Mouse (Mus musculus) intestine, embryonic 15.5 days (tissue): ENCODE results near the gene B4galnt1. TPM values are rescaled to one million over a fixed set of nuclear protein-coding genes. Genes with fewer than 3 reads are reported as not detected.
"Not testable (repeated sequence)": the region's sequence is repeated elsewhere in the genome, so short reads cannot be mapped to it uniquely, and the experiment has no call there.

Experiments used
- ATAC-seq: fragments of 200-750 bp; cut with Nextera tagmentation; 2 replicates; pipeline ENCODE4 v1.8.0; 2017; ENCODE audit warnings: moderate TSS enrichment, moderate library complexity
- H3K27ac ChIP-seq: fragments of 300-500 bp; sonication (generic); 2 replicates; pipeline ENCODE4 v1.5.1; 2015; ENCODE audit warnings: mild to moderate bottlenecking, inconsistent platforms
- H3K27me3 ChIP-seq: fragments of 300-500 bp; sonication (generic); replicated peaks from 2 replicates; pipeline ENCODE4 v1.6.1; 2015; ENCODE audit warnings: inconsistent platforms
- H3K36me3 ChIP-seq: fragments of 300-500 bp; sonication (generic); 2 replicates; pipeline ENCODE4 v1.6.1; 2015; ENCODE audit warnings: inconsistent platforms
- H3K4me1 ChIP-seq: fragments of 300-500 bp; sonication (generic); replicated peaks from 2 replicates; pipeline ENCODE4 v1.6.1; 2015; ENCODE audit warnings: inconsistent platforms
- H3K4me2 ChIP-seq: fragments of 300-500 bp; sonication (generic); replicated peaks from 2 replicates; pipeline ENCODE4 v1.6.1; 2015; ENCODE audit warnings: mild to moderate bottlenecking, inconsistent platforms
- H3K4me3 ChIP-seq: fragments of 300-500 bp; sonication (generic); replicated peaks from 2 replicates; pipeline ENCODE4 v1.5.1; 2015; ENCODE audit warnings: inconsistent platforms
- H3K9ac ChIP-seq: fragments of 300-500 bp; sonication (generic); 2 replicates; pipeline ENCODE4 v1.6.1; 2015; ENCODE audit warnings: inconsistent platforms
- H3K9me3 ChIP-seq: fragments of 300-500 bp; sonication (generic); 2 replicates; pipeline ENCODE4 v1.6.1; 2016; ENCODE audit warnings: inconsistent platforms
- WGBS: fragments of 180-500 bp; shearing (Covaris S2); methylation state at CpG from one replicate; pipeline ENCODE4 v1.1.7; 2015; 5-methylcytosine and 5-hydroxymethylcytosine counted together
- polyA plus RNA-seq: library from polyadenylated mRNA; unstranded; fragments of >200 nt; fragmentation: Nextera tagmentation; extraction: Ambion mirVana; gene quantifications from 2 replicates; pipeline ENCODE4 v1.2.1, GENCODE M21; 2015

The B4galnt1 gene
- polyA plus RNA-seq, 1 experiment from 2014 or later: 52.5 TPM

GRCm38 (mm10) chr10:127147135-127147534, 17.9 kb upstream of the B4galnt1 start:
- 83% methylated on average over 6 of the region's 6 CpGs for WGBS
- H3K9me3 ChIP-seq: no peaks in the 10 kb centered on the region; the same call in 1 of the 2 replicates
- ATAC-seq: no peak
- no peak overlapping the region for H3K27ac ChIP-seq
- no peak overlapping the region for H3K9ac ChIP-seq
- H3K27me3 ChIP-seq: no peaks in the 10 kb centered on the region
- no peaks in the 10 kb centered on the region for H3K36me3 ChIP-seq
- no peaks in the 10 kb centered on the region; the same call in 1 of the 2 replicates for H3K4me1 ChIP-seq
- H3K4me2 ChIP-seq: no peak overlapping the region
- no peak overlapping the region for H3K4me3 ChIP-seq

GRCm38 (mm10) chr10:127150471-127150872, 14.6 kb upstream of the B4galnt1 start:
- no peak overlapping the region for H3K9ac ChIP-seq
- H3K36me3 ChIP-seq: no peaks in the 10 kb centered on the region
- H3K9me3 ChIP-seq: no peaks in the 10 kb centered on the region; the same call in 1 of the 2 replicates
- H3K4me3 ChIP-seq: no peak overlapping the region
- H3K4me2 ChIP-seq: no peak overlapping the region
- 0 out of 2 replicates have a peak, but pooled peaks cover 3% of the 10 kb centered on the region for H3K4me1 ChIP-seq
- 56% methylated on average over 4 of the region's 4 CpGs for WGBS
- peak; percentile 71 for ATAC-seq
- no peaks in the 10 kb centered on the region for H3K27me3 ChIP-seq
- H3K27ac ChIP-seq: no peak overlapping the region

GRCm38 (mm10) chr10:127151233-127151632, 13.8 kb upstream of the B4galnt1 start:
- not testable (repeated sequence) for H3K27ac ChIP-seq, H3K4me2 ChIP-seq, H3K9ac ChIP-seq, ATAC-seq, H3K9me3 ChIP-seq, H3K27me3 ChIP-seq, H3K36me3 ChIP-seq, H3K4me1 ChIP-seq, H3K4me3 ChIP-seq
- WGBS: 86% methylated on average over 3 of the region's 3 CpGs

- H3K27me3 ChIP-seq, ATAC-seq, H3K4me3 ChIP-seq, H3K27ac ChIP-seq, H3K4me1 ChIP-seq, H3K4me2 ChIP-seq, H3K9ac ChIP-seq, H3K9me3 ChIP-seq, H3K36me3 ChIP-seq: not testable (repeated sequence)
- WGBS: 84% methylated on average over 10 of the region's 10 CpGs
Measured at GRCm38 (mm10) chr10:127152556-127152955, 12.5 kb upstream of the B4galnt1 start.

- Histone ChIP-seq H3K4me1 (0 out of 2 replicates have a peak, but pooled peaks cover 3% of the 10 kb centered on the region), H3K27ac (no peak overlapping the region), H3K27me3 (no peaks in the 10 kb centered on the region), H3K9ac (no peak overlapping the region), H3K36me3 (no peaks in the 10 kb centered on the region), H3K4me2 (no peak overlapping the region), H3K9me3 (no peaks in the 10 kb centered on the region; the same call in 1 of the 2 replicates), H3K4me3 (no peak overlapping the region)
- WGBS: 94% methylated on average over 7 of the region's 7 CpGs
- ATAC-seq: no peak
Measured at GRCm38 (mm10) chr10:127153323-127153722, 11.7 kb upstream of the B4galnt1 start.

- H3K4me2 ChIP-seq: no peak overlapping the region
- H3K4me1 ChIP-seq: 0 out of 2 replicates have a peak, but pooled peaks cover 3% of the 10 kb centered on the region
- no peaks in the 10 kb centered on the region for H3K27me3 ChIP-seq
- no peak overlapping the region for H3K27ac ChIP-seq
- H3K36me3 ChIP-seq: no peaks in the 10 kb centered on the region
- H3K4me3 ChIP-seq: no peak overlapping the region
- H3K9me3 ChIP-seq: no peaks in the 10 kb centered on the region; the same call in 1 of the 2 replicates
- WGBS: 79% methylated on average over 2 of the region's 2 CpGs
- H3K9ac ChIP-seq: no peak overlapping the region
- no peak for ATAC-seq
Measured at GRCm38 (mm10) chr10:127154241-127154640, 10.8 kb upstream of the B4galnt1 start.

GRCm38 (mm10) chr10:127154652-127155051, 10.4 kb upstream of the B4galnt1 start:
- no peaks in the 10 kb centered on the region for H3K27me3 ChIP-seq
- no peaks in the 10 kb centered on the region for H3K36me3 ChIP-seq
- 83% methylated on average over 5 of the region's 5 CpGs for WGBS
- H3K4me2 ChIP-seq: no peak overlapping the region
- H3K9ac ChIP-seq: no peak overlapping the region
- H3K4me3 ChIP-seq: no peak overlapping the region
- peak overlapping the region; percentile 2; the same call in 1 of the 2 replicates for H3K27ac ChIP-seq
- no peaks in the 10 kb centered on the region; the same call in 1 of the 2 replicates for H3K9me3 ChIP-seq
- ATAC-seq: no peak
- H3K4me1 ChIP-seq: 0 out of 2 replicates have a peak, but pooled peaks cover 3% of the 10 kb centered on the region

- Histone ChIP-seq H3K4me2 (no peak overlapping the region), H3K9ac (no peak overlapping the region), H3K27ac (peak overlapping the region; percentile 74), H3K4me1 (0 out of 2 replicates have a peak, but pooled peaks cover 3% of the 10 kb centered on the region), H3K9me3 (no peaks in the 10 kb centered on the region; the same call in 1 of the 2 replicates), H3K27me3 (no peaks in the 10 kb centered on the region), H3K4me3 (no peak overlapping the region), H3K36me3 (no peaks in the 10 kb centered on the region)
- ATAC-seq: peak; percentile 59
- WGBS: 52% methylated on average over 1 of the region's 1 CpGs
Measured at GRCm38 (mm10) chr10:127156089-127156488, 8.9 kb upstream of the B4galnt1 start.

GRCm38 (mm10) chr10:127156511-127156910, 8.5 kb upstream of the B4galnt1 start:
- ATAC-seq: 0 out of 2 replicates have a peak, but pooled peaks have one; percentile 37
- Histone ChIP-seq H3K4me1 (0 out of 2 replicates have a peak, but pooled peaks cover 3% of the 10 kb centered on the region), H3K4me3 (no peak overlapping the region), H3K9me3 (no peaks in the 10 kb centered on the region), H3K9ac (no peak overlapping the region), H3K36me3 (no peaks in the 10 kb centered on the region), H3K27me3 (no peaks in the 10 kb centered on the region), H3K4me2 (no peak overlapping the region), H3K27ac (peak overlapping the region; percentile 51; the same call in 1 of the 2 replicates)
- 48% methylated on average over 1 of the region's 1 CpGs for WGBS

GRCm38 (mm10) chr10:127158471-127158870, 6.6 kb upstream of the B4galnt1 start:
- Histone ChIP-seq H3K27me3 (no peaks in the 10 kb centered on the region), H3K36me3 (no peaks in the 10 kb centered on the region), H3K27ac (no peak overlapping the region), H3K4me2 (no peak overlapping the region), H3K9me3 (no peaks in the 10 kb centered on the region), H3K9ac (no peak overlapping the region), H3K4me1 (0 out of 2 replicates have a peak, but pooled peaks cover 3% of the 10 kb centered on the region), H3K4me3 (no peak overlapping the region)
- WGBS: 52% methylated on average over 3 of the region's 3 CpGs
- ATAC-seq: no peak

GRCm38 (mm10) chr10:127160081-127160480, 4.9 kb upstream of the B4galnt1 start:
- H3K4me1 ChIP-seq: no peaks in the 10 kb centered on the region
- H3K9me3 ChIP-seq: no peaks in the 10 kb centered on the region
- H3K36me3 ChIP-seq: no peaks in the 10 kb centered on the region
- no peak for ATAC-seq
- H3K4me2 ChIP-seq: no peak overlapping the region
- no peak overlapping the region for H3K27ac ChIP-seq
- WGBS: 75% methylated on average over 9 of the region's 9 CpGs
- H3K4me3 ChIP-seq: no peak overlapping the region
- H3K9ac ChIP-seq: no peak overlapping the region
- no peaks in the 10 kb centered on the region for H3K27me3 ChIP-seq

- H3K36me3 ChIP-seq: no peaks in the 10 kb centered on the region
- H3K9ac ChIP-seq: no peak overlapping the region
- no peak for ATAC-seq
- H3K9me3 ChIP-seq: no peaks in the 10 kb centered on the region
- no peak overlapping the region for H3K4me3 ChIP-seq
- H3K27me3 ChIP-seq: peaks cover 2% of the 10 kb centered on the region; the same call in 1 of the 2 replicates
- no peak overlapping the region for H3K4me2 ChIP-seq
- 73% methylated on average over 3 of the region's 3 CpGs for WGBS
- H3K4me1 ChIP-seq: peaks cover 4% of the 10 kb centered on the region
- H3K27ac ChIP-seq: no peak overlapping the region
Measured at GRCm38 (mm10) chr10:127160728-127161127, 4.3 kb upstream of the B4galnt1 start.

- 45% methylated on average over 7 of the region's 7 CpGs for WGBS
Measured at GRCm38 (mm10) chr10:127162771-127163261, 2.2 kb upstream of the B4galnt1 start.

More at GRCm38 (mm10) chr10:127162771-127163261, 2.2 kb upstream of the B4galnt1 start:
- ATAC-seq, H3K36me3 ChIP-seq, H3K4me1 ChIP-seq, H3K4me2 ChIP-seq, H3K4me3 ChIP-seq, H3K9me3 ChIP-seq, H3K27ac ChIP-seq, H3K9ac ChIP-seq: not testable (repeated sequence)
- H3K27me3 ChIP-seq: peaks cover 14% of the 10 kb centered on the region
